Mouse (Mus musculus): ENCODE data around the gene Nlrp3. TPM values are rescaled to one million over a fixed set of nuclear protein-coding genes. Genes with fewer than 3 reads are reported as not detected.

Nlrp3 gene
- polyA plus RNA-seq (2015; fragmentation: Nextera tagmentation; extraction: Ambion mirVana), result 0.41 and 0.80 TPM in 2 replicates

DNA sequence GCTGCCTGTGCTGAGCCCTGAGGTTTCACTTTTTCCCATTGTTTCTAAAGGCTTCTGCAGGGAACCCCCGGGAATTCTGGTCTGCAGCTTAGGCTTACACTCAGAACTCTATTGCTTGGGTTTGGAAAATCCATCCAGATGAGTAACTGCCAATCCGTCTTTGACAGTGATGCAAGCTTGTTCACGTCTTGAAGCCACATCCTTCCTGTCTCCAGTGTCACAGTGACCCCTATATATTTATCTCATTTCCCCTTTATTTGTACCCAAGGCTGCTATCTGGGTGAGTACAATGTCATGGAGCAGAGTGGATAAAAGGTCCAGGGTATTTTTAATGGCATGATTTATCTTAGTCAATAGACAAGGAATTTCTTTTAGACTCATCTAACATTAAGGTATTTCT is at the start of gene Nlrp3:
Nlrp3 (plus strand) TSS at position 245 of the 400 bp plus-strand sequence.
- H3K4me1 ChIP-seq, result no peaks in the 10 kb centered on the region
- no peaks in the 10 kb centered on the region for H3K9me3 ChIP-seq
- no peaks in the 10 kb centered on the region for H3K27me3 ChIP-seq (replicated peaks)
- no peak within 1 kb of the TSS for H3K27ac ChIP-seq
- no peak within 1 kb of the TSS for H3K9ac ChIP-seq
- H3K4me2 ChIP-seq, result no peak within 1 kb of the TSS
- H3K36me3 ChIP-seq, result no peaks in the 10 kb centered on the region
- no peak for ATAC-seq (ENCODE audit: insufficient read depth, low FRiP score, low read depth)
- H3K4me3 ChIP-seq (replicated peaks), result no peak within 1 kb of the TSS
- WGBS, result 38% methylated on average over 3 of the region's 3 CpGs

- no peak overlapping the region for H3K4me2 ChIP-seq
- H3K4me3 ChIP-seq (replicated peaks), result no peak overlapping the region
- H3K36me3 ChIP-seq, result peaks cover 65% of the 10 kb centered on the region
- 83% methylated on average over 6 of the region's 6 CpGs for WGBS
- no peaks in the 10 kb centered on the region for H3K27me3 ChIP-seq (replicated peaks)
- ATAC-seq (ENCODE audit: insufficient read depth, low FRiP score, low read depth), result no peak
- no peaks in the 10 kb centered on the region for H3K4me1 ChIP-seq
- no peak overlapping the region for H3K27ac ChIP-seq
- H3K9me3 ChIP-seq, result no peaks in the 10 kb centered on the region
- no peak overlapping the region for H3K9ac ChIP-seq
Measured at GRCm38 (mm10) chr11:59496672-59497310, 44.6 kb upstream of the Nlrp3 start.

DNA sequence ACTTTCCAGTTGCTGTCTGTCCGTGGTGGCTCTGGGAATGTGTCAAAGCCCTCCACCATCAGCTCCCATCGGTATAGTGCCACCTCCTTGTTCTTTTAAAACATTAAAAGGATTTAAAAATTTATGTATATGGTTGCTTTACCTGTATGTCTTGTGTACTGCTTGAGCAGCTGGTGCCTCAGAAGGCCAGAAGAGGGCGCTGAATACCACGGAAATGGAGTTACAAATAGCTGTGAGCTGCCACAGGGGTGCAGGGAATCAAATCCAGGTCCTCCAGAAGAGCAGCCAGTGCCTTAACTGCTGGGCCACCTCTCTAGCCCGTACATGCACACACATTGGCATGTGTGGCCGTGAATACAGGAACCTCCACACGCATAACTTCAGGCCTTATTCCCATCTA is 43.6 kb upstream of the Nlrp3 start:
- Histone ChIP-seq H3K9ac (no peak overlapping the region), H3K27me3 (replicated peaks) (no peaks in the 10 kb centered on the region), H3K4me2 (no peak overlapping the region), H3K36me3 (peaks cover 64% of the 10 kb centered on the region), H3K4me1 (no peaks in the 10 kb centered on the region), H3K27ac (no peak overlapping the region), H3K4me3 (replicated peaks) (no peak overlapping the region), H3K9me3 (no peaks in the 10 kb centered on the region)
- WGBS, result 92% methylated on average over 7 of the region's 7 CpGs
- no peak for ATAC-seq (ENCODE audit: insufficient read depth, low FRiP score, low read depth)

DNA sequence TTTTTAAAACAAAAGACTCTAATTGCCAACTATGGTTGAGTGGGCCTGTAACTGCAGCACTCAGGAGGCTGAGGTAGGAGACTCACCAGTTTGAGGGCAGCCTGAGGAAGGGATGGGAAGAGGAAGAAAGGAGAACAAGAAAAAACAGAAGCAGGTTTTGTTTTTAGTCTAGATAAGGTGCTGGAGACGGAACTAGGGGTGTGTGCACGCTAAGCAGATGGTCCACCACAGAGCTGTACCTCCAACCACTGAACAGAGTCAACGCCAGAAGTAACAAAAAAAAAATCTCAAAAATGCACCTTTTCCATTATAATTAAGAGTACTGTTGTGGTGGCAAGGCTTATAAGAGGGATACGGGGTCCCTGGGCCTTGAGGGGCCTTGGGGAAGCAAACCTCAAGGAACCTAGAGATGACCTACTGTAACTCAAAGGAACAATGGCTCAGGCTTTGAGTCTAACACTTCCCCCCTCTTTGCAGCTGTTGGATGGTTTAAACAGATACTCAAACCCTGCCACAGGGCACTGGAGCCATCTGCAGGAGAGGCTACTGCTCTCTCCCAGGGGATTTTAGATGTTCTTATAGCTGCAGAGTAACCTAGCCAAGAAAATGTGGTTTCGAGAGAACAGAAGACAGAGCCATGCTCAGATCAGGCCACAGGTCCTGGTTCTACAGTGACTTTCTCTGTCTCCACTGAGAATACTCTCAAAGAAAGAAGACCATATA is 39.2 kb upstream of the Nlrp3 start:
- Histone ChIP-seq H3K4me1 (peaks cover 12% of the 10 kb centered on the region), H3K9me3 (no peaks in the 10 kb centered on the region), H3K4me2 (no peak overlapping the region), H3K9ac (no peak overlapping the region), H3K36me3 (peaks cover 46% of the 10 kb centered on the region), H3K4me3 (replicated peaks) (no peak overlapping the region), H3K27me3 (replicated peaks) (no peaks in the 10 kb centered on the region), H3K27ac (no peak overlapping the region)
- WGBS, result 86% methylated on average over 5 of the region's 5 CpGs
- no peak for ATAC-seq (ENCODE audit: insufficient read depth, low FRiP score, low read depth)

GRCm38 (mm10) chr11:59505351-59505838 is 36.0 kb upstream of the Nlrp3 start:
- peaks cover 28% of the 10 kb centered on the region for H3K36me3 ChIP-seq
- H3K4me1 ChIP-seq, result peaks cover 20% of the 10 kb centered on the region
- no peaks in the 10 kb centered on the region for H3K27me3 ChIP-seq (replicated peaks)
- ATAC-seq (ENCODE audit: insufficient read depth, low FRiP score, low read depth), result peak; percentile 56
- H3K9ac ChIP-seq, result peak overlapping the region; percentile 93
- WGBS, result 0% methylated on average over 21 of the region's 21 CpGs
- peak overlapping the region; percentile 97 for H3K4me2 ChIP-seq
- peak overlapping the region; percentile 87 for H3K4me3 ChIP-seq (replicated peaks)
- H3K27ac ChIP-seq, result peak overlapping the region; percentile 95
- H3K9me3 ChIP-seq, result no peaks in the 10 kb centered on the region

- H3K9ac ChIP-seq, result peak overlapping the region; percentile 93
- ATAC-seq (ENCODE audit: insufficient read depth, low FRiP score, low read depth), result peak; percentile 93
- H3K27me3 ChIP-seq (replicated peaks), result no peaks in the 10 kb centered on the region
- H3K36me3 ChIP-seq, result peaks cover 21% of the 10 kb centered on the region
- under 1% methylated on average over 65 of the region's 71 CpGs for WGBS
- peak overlapping the region; percentile 87 for H3K4me3 ChIP-seq (replicated peaks)
- H3K27ac ChIP-seq, result peak overlapping the region; percentile 95
- no peaks in the 10 kb centered on the region for H3K9me3 ChIP-seq
- H3K4me1 ChIP-seq, result peaks cover 20% of the 10 kb centered on the region
- H3K4me2 ChIP-seq, result peak overlapping the region; percentile 97
Measured at GRCm38 (mm10) chr11:59505839-59506712, 35.3 kb upstream of the Nlrp3 start.

DNA sequence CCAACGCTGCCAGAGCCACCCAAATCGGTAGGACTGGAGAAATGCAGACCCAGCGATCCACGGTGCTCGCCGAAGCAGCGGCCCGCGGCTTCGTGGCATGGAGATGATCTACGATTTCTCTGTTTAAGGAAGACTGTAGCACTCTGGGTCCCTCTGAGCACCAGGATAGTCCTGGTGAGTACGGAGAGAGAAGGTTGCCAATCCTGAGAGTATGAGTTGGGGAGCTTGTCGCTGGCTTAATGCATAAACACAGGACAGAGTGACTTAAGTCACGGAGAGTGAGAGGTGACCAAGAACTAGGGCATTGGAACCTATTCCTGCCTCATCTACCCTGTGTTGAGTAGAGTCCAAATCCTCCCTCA is 34.7 kb upstream of the Nlrp3 start:
- peak overlapping the region; percentile 93 for H3K9ac ChIP-seq
- peaks cover 20% of the 10 kb centered on the region for H3K4me1 ChIP-seq
- peaks cover 23% of the 10 kb centered on the region for H3K36me3 ChIP-seq
- peak overlapping the region; percentile 97 for H3K4me2 ChIP-seq
- H3K9me3 ChIP-seq, result no peaks in the 10 kb centered on the region
- peak overlapping the region; percentile 87 for H3K4me3 ChIP-seq (replicated peaks)
- H3K27me3 ChIP-seq (replicated peaks), result no peaks in the 10 kb centered on the region
- H3K27ac ChIP-seq, result peak overlapping the region; percentile 95
- no peak for ATAC-seq (ENCODE audit: insufficient read depth, low FRiP score, low read depth)
- WGBS, result 2% methylated on average over 14 of the region's 14 CpGs

DNA sequence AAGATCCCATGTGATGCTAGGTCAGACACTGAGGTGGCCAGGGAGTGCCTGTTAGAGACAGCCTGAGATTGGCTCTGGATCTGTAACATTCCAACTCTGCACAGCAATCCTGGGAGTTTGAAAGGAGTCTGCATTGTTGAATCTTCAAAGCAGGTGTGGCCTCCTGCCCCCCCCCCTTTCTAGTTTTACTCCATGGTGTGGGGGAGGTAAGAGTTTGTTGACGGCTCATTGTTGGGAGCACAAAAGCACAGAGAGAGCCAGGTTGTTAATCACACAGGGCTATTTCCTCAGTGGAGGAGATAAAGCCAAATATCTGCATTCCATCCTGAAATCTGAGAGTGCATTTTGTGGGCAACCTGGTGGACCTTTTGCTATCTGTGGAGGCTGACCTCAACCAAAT is 29.8 kb upstream of the Nlrp3 start:
- H3K36me3 ChIP-seq, result 0 out of 2 replicates have a peak, but pooled peaks cover 4% of the 10 kb centered on the region
- no peak overlapping the region for H3K27ac ChIP-seq
- H3K4me1 ChIP-seq, result peaks cover 13% of the 10 kb centered on the region
- H3K4me2 ChIP-seq, result no peak overlapping the region
- WGBS, result 60% methylated on average over 1 of the region's 1 CpGs
- no peak overlapping the region for H3K9ac ChIP-seq
- no peaks in the 10 kb centered on the region for H3K27me3 ChIP-seq (replicated peaks)
- no peaks in the 10 kb centered on the region for H3K9me3 ChIP-seq
- H3K4me3 ChIP-seq (replicated peaks), result no peak overlapping the region
- no peak for ATAC-seq (ENCODE audit: insufficient read depth, low FRiP score, low read depth)

DNA sequence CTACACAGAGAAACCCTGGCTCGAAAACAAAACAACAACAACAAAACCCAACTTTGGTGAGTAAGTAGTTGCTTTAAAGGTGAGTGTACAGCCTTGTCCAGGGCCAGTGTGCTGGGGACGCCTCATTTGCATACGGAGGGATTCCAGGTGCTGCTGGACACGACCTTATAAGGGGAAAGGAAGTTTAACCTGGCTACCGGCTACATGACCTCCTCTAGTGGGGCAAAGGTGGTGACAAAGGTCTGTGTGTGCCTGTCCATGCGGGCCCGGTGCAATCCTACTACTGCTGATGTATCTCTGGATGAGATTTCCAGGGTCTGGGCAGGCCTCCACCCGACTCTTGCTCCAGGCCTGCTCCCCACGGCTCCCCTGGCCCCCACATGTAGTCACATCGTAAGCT is 28.6 kb upstream of the Nlrp3 start:
- Histone ChIP-seq H3K27me3 (replicated peaks) (no peaks in the 10 kb centered on the region), H3K9me3 (no peaks in the 10 kb centered on the region), H3K4me1 (0 out of 2 replicates have a peak, but pooled peaks cover 3% of the 10 kb centered on the region), H3K27ac (no peak overlapping the region), H3K4me2 (no peak overlapping the region), H3K36me3 (0 out of 2 replicates have a peak, but pooled peaks cover 4% of the 10 kb centered on the region), H3K4me3 (replicated peaks) (no peak overlapping the region), H3K9ac (no peak overlapping the region)
- 81% methylated on average over 10 of the region's 10 CpGs for WGBS
- ATAC-seq (ENCODE audit: insufficient read depth, low FRiP score, low read depth), result no peak

- Histone ChIP-seq H3K27me3 (replicated peaks) (no peaks in the 10 kb centered on the region), H3K4me2 (no peak overlapping the region), H3K36me3 (0 out of 2 replicates have a peak, but pooled peaks cover 4% of the 10 kb centered on the region), H3K27ac (no peak overlapping the region), H3K4me3 (replicated peaks) (no peak overlapping the region), H3K9me3 (no peaks in the 10 kb centered on the region), H3K9ac (no peak overlapping the region), H3K4me1 (no peaks in the 10 kb centered on the region)
- WGBS, result 81% methylated on average over 3 of the region's 3 CpGs
- ATAC-seq (ENCODE audit: insufficient read depth, low FRiP score, low read depth), result no peak
Measured at GRCm38 (mm10) chr11:59513556-59513955, 27.8 kb upstream of the Nlrp3 start.

- no peak overlapping the region for H3K27ac ChIP-seq
- 59% methylated on average over 6 of the region's 6 CpGs for WGBS
Measured at GRCm38 (mm10) chr11:59514381-59514780, 27.0 kb upstream of the Nlrp3 start.

More at GRCm38 (mm10) chr11:59514381-59514780, 27.0 kb upstream of the Nlrp3 start:
- H3K27me3 ChIP-seq (replicated peaks), result no peaks in the 10 kb centered on the region
- no peak for ATAC-seq (ENCODE audit: insufficient read depth, low FRiP score, low read depth)
- H3K36me3 ChIP-seq, result 0 out of 2 replicates have a peak, but pooled peaks cover 4% of the 10 kb centered on the region
- no peak overlapping the region for H3K9ac ChIP-seq
- H3K4me3 ChIP-seq (replicated peaks), result no peak overlapping the region
- H3K4me2 ChIP-seq, result no peak overlapping the region
- no peaks in the 10 kb centered on the region for H3K4me1 ChIP-seq
- no peaks in the 10 kb centered on the region for H3K9me3 ChIP-seq
